Mouse (Mus musculus) forebrain, embryonic 14.5 days (tissue): ENCODE measurements around the gene Gpr82. TPM values are rescaled to one million over a fixed set of nuclear protein-coding genes. Genes with fewer than 3 reads are reported as not detected.

Source experiments
- ATAC-seq: fragments of 200-750 bp; cut with Nextera tagmentation; 2 replicates; pipeline ENCODE4 v1.8.0; 2017; ENCODE audit warnings: mild to moderate bottlenecking, moderate library complexity
- DNase-seq: peaks from one replicate; pipeline ENCODE4 v3.0.0-alpha.2; 2015; ENCODE audit warnings: low spot score
- H3K27ac ChIP-seq: fragments of 300-500 bp; sonication (generic); 2 replicates; pipeline ENCODE4 v1.5.1; 2014; ENCODE audit warnings: low read depth, mild to moderate bottlenecking, control low read depth, low read length, moderate library complexity
- H3K27me3 ChIP-seq: fragments of 300-500 bp; sonication (generic); replicated peaks from 2 replicates; pipeline ENCODE4 v1.6.1; 2014; ENCODE audit warnings: low read length, control low read depth, mixed read lengths; ENCODE audit not compliant: control insufficient read depth, insufficient read depth
- H3K36me3 ChIP-seq: fragments of 300-500 bp; sonication (generic); 2 replicates; pipeline ENCODE4 v1.6.1; 2014; ENCODE audit warnings: low read length, control low read depth; ENCODE audit not compliant: control insufficient read depth, insufficient read depth
- H3K4me1 ChIP-seq: fragments of 300-500 bp; sonication (generic); 2 replicates; pipeline ENCODE4 v1.6.1; 2014; ENCODE audit warnings: antibody characterized with exemption, low read length, control low read depth; ENCODE audit not compliant: control insufficient read depth, insufficient read depth
- H3K4me2 ChIP-seq: fragments of 300-500 bp; sonication (generic); 2 replicates; pipeline ENCODE4 v1.6.1; 2014; ENCODE audit warnings: mild to moderate bottlenecking, control low read depth, low read length
- H3K4me3 ChIP-seq: fragments of 300-500 bp; sonication (generic); 2 replicates; pipeline ENCODE4 v1.5.1; 2014; ENCODE audit warnings: low read depth, low read length, control low read depth
- H3K9ac ChIP-seq: fragments of 300-500 bp; sonication (generic); 2 replicates; pipeline ENCODE4 v1.6.1; 2014; ENCODE audit warnings: mild to moderate bottlenecking, low read length, control low read depth, moderate library complexity
- H3K9me3 ChIP-seq: fragments of 300-500 bp; sonication (generic); replicated peaks from 2 replicates; pipeline ENCODE4 v1.6.1; 2016; ENCODE audit warnings: low read length, control low read depth, mixed read lengths; ENCODE audit not compliant: control insufficient read depth
- WGBS: fragments of 180-500 bp; shearing (Covaris S2); extraction: QIAGEN DNeasy Blood & Tissue Kit; methylation state at CpG from one replicate; pipeline ENCODE4 v1.1.7; 2014; 5-methylcytosine and 5-hydroxymethylcytosine counted together
- polyA plus RNA-seq: library from polyadenylated mRNA; unstranded; fragments of >200 nt; fragmentation: Nextera tagmentation; extraction: Ambion mirVana; gene quantifications from 2 replicates; pipeline ENCODE4 v1.2.1, GENCODE M21; 2014

Gene Gpr82
- polyA plus RNA-seq, 1 experiment from 2014 or later: 0.13 TPM

- H3K27ac ChIP-seq: no peak overlapping the region
- WGBS: 65% methylated on average over 2 of the region's 2 CpGs
Observed at GRCm38 (mm10) chrX:13638894-13639293, 22.3 kb upstream of the Gpr82 start.

GRCm38 (mm10) chrX:13651889-13652288, 9.3 kb upstream of the Gpr82 start:
- Histone ChIP-seq H3K4me2 (no peak overlapping the region), H3K9me3 (no peaks in the 10 kb centered on the region), H3K36me3 (no peaks in the 10 kb centered on the region), H3K4me1 (no peaks in the 10 kb centered on the region), H3K9ac (no peak overlapping the region), H3K27me3 (no peaks in the 10 kb centered on the region), H3K27ac (no peak overlapping the region), H3K4me3 (no peak overlapping the region)
- WGBS: 61% methylated on average over 2 of the region's 2 CpGs
- DNase-seq (no peak), ATAC-seq (no peak)

More at GRCm38 (mm10) chrX:13638894-13639293, 22.3 kb upstream of the Gpr82 start:
- H3K9ac ChIP-seq: no peak overlapping the region
- DNase-seq (no peak), ATAC-seq (no peak)
- H3K36me3 ChIP-seq: no peaks in the 10 kb centered on the region
- no peak overlapping the region for H3K4me2 ChIP-seq
- H3K4me3 ChIP-seq: no peak overlapping the region
- no peaks in the 10 kb centered on the region for H3K27me3 ChIP-seq
- H3K4me1 ChIP-seq: no peaks in the 10 kb centered on the region
- H3K9me3 ChIP-seq: no peaks in the 10 kb centered on the region

GRCm38 (mm10) chrX:13652291-13652690, 8.9 kb upstream of the Gpr82 start:
- H3K4me1 ChIP-seq: no peaks in the 10 kb centered on the region
- H3K27ac ChIP-seq: no peak overlapping the region
- no peak overlapping the region for H3K4me3 ChIP-seq
- no peak overlapping the region for H3K4me2 ChIP-seq
- no peak for ATAC-seq
- H3K36me3 ChIP-seq: no peaks in the 10 kb centered on the region
- H3K27me3 ChIP-seq: no peaks in the 10 kb centered on the region
- H3K9ac ChIP-seq: no peak overlapping the region
- 81% methylated on average over 1 of the region's 1 CpGs for WGBS
- H3K9me3 ChIP-seq: no peaks in the 10 kb centered on the region
- DNase-seq: no peak

GRCm38 (mm10) chrX:13655005-13655421, 6.2 kb upstream of the Gpr82 start:
- no peaks in the 10 kb centered on the region for H3K9me3 ChIP-seq
- H3K9ac ChIP-seq: no peak overlapping the region
- no peaks in the 10 kb centered on the region for H3K4me1 ChIP-seq
- H3K36me3 ChIP-seq: no peaks in the 10 kb centered on the region
- no peak overlapping the region for H3K4me2 ChIP-seq
- no peak for DNase-seq
- no peaks in the 10 kb centered on the region for H3K27me3 ChIP-seq
- 82% methylated on average over 3 of the region's 3 CpGs for WGBS
- no peak overlapping the region for H3K4me3 ChIP-seq
- no peak for ATAC-seq
- H3K27ac ChIP-seq: no peak overlapping the region

- no peak overlapping the region for H3K4me2 ChIP-seq
- no peak overlapping the region for H3K27ac ChIP-seq
- no peak overlapping the region for H3K4me3 ChIP-seq
- no peaks in the 10 kb centered on the region for H3K27me3 ChIP-seq
- H3K9ac ChIP-seq: no peak overlapping the region
- DNase-seq (no peak), ATAC-seq (no peak)
- WGBS: 85% methylated on average over 6 of the region's 6 CpGs
- no peaks in the 10 kb centered on the region for H3K36me3 ChIP-seq
- H3K9me3 ChIP-seq: no peaks in the 10 kb centered on the region
- H3K4me1 ChIP-seq: no peaks in the 10 kb centered on the region
Observed at GRCm38 (mm10) chrX:13655906-13656305, 5.3 kb upstream of the Gpr82 start.

GRCm38 (mm10) chrX:13656721-13657120, 4.4 kb upstream of the Gpr82 start:
- ATAC-seq (no peak), DNase-seq (peak; percentile 61)
- Histone ChIP-seq H3K9me3 (no peaks in the 10 kb centered on the region), H3K4me2 (no peak overlapping the region), H3K9ac (no peak overlapping the region), H3K27me3 (no peaks in the 10 kb centered on the region), H3K27ac (no peak overlapping the region), H3K4me3 (no peak overlapping the region), H3K36me3 (no peaks in the 10 kb centered on the region), H3K4me1 (no peaks in the 10 kb centered on the region)
- 5% methylated on average over 1 of the region's 1 CpGs for WGBS

- Histone ChIP-seq H3K36me3 (no peaks in the 10 kb centered on the region), H3K4me1 (no peaks in the 10 kb centered on the region), H3K9me3 (no peaks in the 10 kb centered on the region), H3K4me3 (no peak overlapping the region), H3K27ac (no peak overlapping the region), H3K9ac (no peak overlapping the region), H3K4me2 (no peak overlapping the region), H3K27me3 (no peaks in the 10 kb centered on the region)
- DNase-seq: no peak
- 74% methylated on average over 3 of the region's 3 CpGs for WGBS
- no peak for ATAC-seq
Observed at GRCm38 (mm10) chrX:13658616-13659140, 2.5 kb upstream of the Gpr82 start.

- Histone ChIP-seq H3K27me3 (no peaks in the 10 kb centered on the region), H3K9me3 (no peaks in the 10 kb centered on the region), H3K4me3 (no peak overlapping the region), H3K36me3 (no peaks in the 10 kb centered on the region), H3K4me2 (no peak overlapping the region), H3K9ac (no peak overlapping the region), H3K27ac (no peak overlapping the region), H3K4me1 (no peaks in the 10 kb centered on the region)
- DNase-seq (no peak), ATAC-seq (no peak)
- WGBS: 71% methylated on average over 4 of the region's 4 CpGs
Observed at GRCm38 (mm10) chrX:13659201-13659890, 1.8 kb upstream of the Gpr82 start.

GRCm38 (mm10) chrX:13668867-13669266, 7.7 kb downstream of the Gpr82 start:
- ATAC-seq: no peak
- H3K9me3 ChIP-seq: no peaks in the 10 kb centered on the region
- WGBS: 78% methylated on average over 5 of the region's 5 CpGs

More at GRCm38 (mm10) chrX:13668867-13669266, 7.7 kb downstream of the Gpr82 start:
- Histone ChIP-seq H3K27me3 (no peaks in the 10 kb centered on the region), H3K4me3 (no peak overlapping the region), H3K4me2 (no peak overlapping the region), H3K27ac (no peak overlapping the region), H3K36me3 (no peaks in the 10 kb centered on the region), H3K9ac (no peak overlapping the region), H3K4me1 (no peaks in the 10 kb centered on the region)
- DNase-seq: no peak
